Mouse (Mus musculus) stomach, postnatal 0 days (tissue): ENCODE measurements at regions not wholly inside any gene's neighbourhood (a gene's known extent, or its start where the extent isn't known, plus 50 kb on each side); places are given as distances from the start of the nearest gene placed in this dataset.

ENCODE experiments used
- CTCF ChIP-seq: IDR thresholded peaks from 2 replicates; pipeline ENCODE4 v1.5.1; 2016; ENCODE audit warnings: antibody characterized with exemption, low read depth, mild to moderate bottlenecking, moderate library complexity
- EP300 ChIP-seq: optimal IDR thresholded peaks from 2 replicates; pipeline ENCODE3; 2016; ENCODE audit warnings: antibody characterized with exemption

DNA sequence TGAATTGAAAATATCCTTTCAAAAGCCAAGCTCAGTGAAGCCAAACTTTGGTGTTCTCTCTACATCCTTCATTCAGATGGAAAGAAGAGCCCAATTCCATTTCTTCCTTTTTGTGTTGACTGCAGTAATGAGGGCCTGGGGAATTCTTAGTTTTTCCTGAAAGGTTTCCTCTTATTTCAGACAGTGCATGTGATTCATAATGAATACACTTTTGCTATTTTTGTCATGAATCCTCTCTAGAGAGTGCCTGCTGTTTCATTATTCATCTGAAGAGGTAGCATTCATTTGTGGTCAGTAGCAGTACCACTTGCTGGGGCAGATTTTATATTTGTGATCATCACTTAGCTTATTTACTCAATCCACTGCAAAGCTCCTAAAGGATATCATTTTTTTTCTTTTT lies 303.0 kb upstream of the Anxa10 start:
- TF ChIP-seq CTCF (no peak), EP300 (no peak)
